In the genomic region with DNA sequence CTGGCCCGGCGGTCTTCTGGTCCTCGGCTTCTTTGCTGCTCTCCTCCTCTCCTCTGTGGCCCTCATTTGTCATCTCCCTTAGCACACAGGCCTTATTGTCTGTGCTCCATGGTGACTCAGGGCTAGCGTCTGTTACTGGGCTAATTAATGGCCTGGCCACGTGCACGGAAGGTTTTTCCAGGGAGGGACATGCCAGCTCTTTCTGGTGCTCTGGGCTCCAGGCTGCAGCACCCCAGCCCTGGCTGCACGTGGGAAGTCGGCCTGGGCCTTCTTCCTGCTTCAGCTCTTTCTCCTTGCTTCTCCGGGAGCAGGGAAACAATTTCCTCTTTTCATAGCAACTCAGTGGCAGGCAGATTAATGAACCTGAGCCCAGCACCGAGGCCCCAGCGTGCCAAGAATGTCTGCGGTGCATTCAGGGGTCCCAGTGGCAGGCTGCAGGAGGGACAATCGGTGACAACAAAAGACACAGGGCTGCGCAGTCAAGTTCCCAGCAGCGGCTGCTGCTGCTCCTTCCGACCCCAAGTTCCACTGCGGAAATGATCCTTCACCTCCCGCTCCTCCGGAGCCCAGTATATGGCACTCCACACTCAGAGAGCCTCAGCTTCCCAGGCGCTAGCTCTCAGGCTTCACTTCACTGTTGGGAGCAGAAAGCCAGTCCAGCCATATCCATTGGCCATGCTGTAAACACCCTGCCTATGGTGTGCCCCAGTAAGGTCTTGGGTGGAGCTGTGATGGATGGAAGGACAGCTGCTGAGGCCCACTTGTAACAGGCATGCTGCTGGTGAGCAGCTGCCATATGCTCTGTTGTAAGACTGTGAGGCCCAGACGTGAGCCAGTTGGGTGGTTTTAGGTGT, we compare ENCODE assay signal across 8 mouse cellular contexts.
A peak's percentile ranks its signal among the peaks of the same experiment; 100 is the strongest.
DNase-seq lines count a peak whose midpoint lies in the region; ATAC-seq and TF ChIP-seq lines count a peak whose summit lies in the region.

No protein-coding gene starts in this region.

- peak overlapping the region; percentile 1 for H3K9ac ChIP-seq in forebrain, embryonic 11.5 days (ENCODE audit: low read length)
- H3K9ac ChIP-seq in neural tube, embryonic 14.5 days (replicated peaks; ENCODE audit: low read depth, low read length): no peak overlapping the region

- no peak for TF ChIP-seq POLR2A in brain, embryonic 14.5 days (IDR thresholded peaks at IDR 0.05; ENCODE audit: borderline replicate concordance, extremely low read depth, insufficient read depth, insufficient read length, poor library complexity, severe bottlenecking)

- TF ChIP-seq CTCF in brain, embryonic 14.5 days (IDR thresholded peaks at IDR 0.05; ENCODE audit: borderline replicate concordance, extremely low read depth, insufficient read depth, insufficient read length): no peak

- peak; percentile 91 for ATAC-seq in forebrain, embryonic 11.5 days (replicated peaks; ENCODE audit: low FRiP score)
- ATAC-seq in neural tube, embryonic 14.5 days (ENCODE audit: low read depth): peak; percentile 95

- 8% methylated on average over 21 of the region's 21 CpGs for WGBS in forebrain, embryonic 11.5 days
- WGBS in neural tube, embryonic 14.5 days: 6% methylated on average over 21 of the region's 21 CpGs

- H3K27me3 ChIP-seq in forebrain, embryonic 11.5 days (ENCODE audit: control insufficient read depth, insufficient read depth, low read length): no peaks in the 10 kb centered on the region
- no peaks in the 10 kb centered on the region for H3K27me3 ChIP-seq in neural tube, embryonic 14.5 days (ENCODE audit: control insufficient read depth, insufficient read depth, low read length)

- intact Hi-C loops in left cerebral cortex, postnatal 10 days (cut with DNase I): no loop called here

- no peak overlapping the region for H3K4me3 ChIP-seq in forebrain, embryonic 11.5 days (ENCODE audit: low read depth, low read length)
- H3K4me3 ChIP-seq in neural tube, embryonic 14.5 days (ENCODE audit: low read depth, low read length): no peak overlapping the region

- peaks cover 2% of the 10 kb centered on the region; the same call in 1 of the 2 replicates for H3K9me3 ChIP-seq in forebrain, embryonic 11.5 days (ENCODE audit: control insufficient read depth, low read length)
- H3K9me3 ChIP-seq in neural tube, embryonic 14.5 days (ENCODE audit: control insufficient read depth, low read length): peaks cover 2% of the 10 kb centered on the region; the same call in 1 of the 2 replicates

- H3K4me2 ChIP-seq in forebrain, embryonic 11.5 days (ENCODE audit: low read depth, low read length, severe bottlenecking): peak overlapping the region; percentile 3; the same call in 1 of the 2 replicates
- no peak overlapping the region for H3K4me2 ChIP-seq in neural tube, embryonic 14.5 days (ENCODE audit: low read depth, low read length)

- peaks cover 12% of the 10 kb centered on the region for H3K4me1 ChIP-seq in forebrain, embryonic 11.5 days (replicated peaks; ENCODE audit: control insufficient read depth, insufficient read depth, low read length)
- peaks cover 10% of the 10 kb centered on the region; the same call in 1 of the 2 replicates for H3K4me1 ChIP-seq in neural tube, embryonic 14.5 days (ENCODE audit: control insufficient read depth, insufficient read depth, low read length)

- DNase-seq in NIH3T3 (ENCODE audit: low read depth): peak; percentile 49
- DNase-seq in brain, embryonic 14.5 days (ENCODE audit: low read depth): peak; percentile 96
- peak; percentile 86 for DNase-seq in forebrain, embryonic 11.5 days (ENCODE audit: low spot score)
- DNase-seq in kidney, adult 11 months: peak; percentile 6
- peak; percentile 61 to 64 for DNase-seq in left cerebral cortex, postnatal 10 days (ENCODE audit: extremely low spot score in 1 of 2, low spot score in 2 of 2)
- DNase-seq in c-Kit-positive CD71-positive TER-119-positive erythroid progenitor cells, embryonic 14.5 days (ENCODE audit: low spot score): no peak
- DNase-seq in spleen, adult 18-20 months: no peak

- H3K27ac ChIP-seq in forebrain, embryonic 11.5 days (ENCODE audit: low read depth, low read length): peak overlapping the region; percentile 84
- peak overlapping the region; percentile 39; the same call in 1 of the 2 replicates for H3K27ac ChIP-seq in neural tube, embryonic 14.5 days (ENCODE audit: low read depth, low read length)

- no peaks in the 10 kb centered on the region for H3K36me3 ChIP-seq in forebrain, embryonic 11.5 days (ENCODE audit: control insufficient read depth, insufficient read depth, low read length)
- no peaks in the 10 kb centered on the region for H3K36me3 ChIP-seq in neural tube, embryonic 14.5 days (ENCODE audit: control insufficient read depth, insufficient read depth, low read length)

Comparison
In these comparisons a context has a peak if more than half of its experiments do, and no peak if none do; other contexts are left out.
1. DNase-seq: peak in NIH3T3 (single experiment), brain, embryonic 14.5 days (single experiment), forebrain, embryonic 11.5 days (single experiment), kidney, adult 11 months (single experiment) and left cerebral cortex, postnatal 10 days (2 of 2); none in c-Kit-positive CD71-positive TER-119-positive erythroid progenitor cells, embryonic 14.5 days (single experiment) and spleen, adult 18-20 months (0 of 2).